In the genomic region with DNA sequence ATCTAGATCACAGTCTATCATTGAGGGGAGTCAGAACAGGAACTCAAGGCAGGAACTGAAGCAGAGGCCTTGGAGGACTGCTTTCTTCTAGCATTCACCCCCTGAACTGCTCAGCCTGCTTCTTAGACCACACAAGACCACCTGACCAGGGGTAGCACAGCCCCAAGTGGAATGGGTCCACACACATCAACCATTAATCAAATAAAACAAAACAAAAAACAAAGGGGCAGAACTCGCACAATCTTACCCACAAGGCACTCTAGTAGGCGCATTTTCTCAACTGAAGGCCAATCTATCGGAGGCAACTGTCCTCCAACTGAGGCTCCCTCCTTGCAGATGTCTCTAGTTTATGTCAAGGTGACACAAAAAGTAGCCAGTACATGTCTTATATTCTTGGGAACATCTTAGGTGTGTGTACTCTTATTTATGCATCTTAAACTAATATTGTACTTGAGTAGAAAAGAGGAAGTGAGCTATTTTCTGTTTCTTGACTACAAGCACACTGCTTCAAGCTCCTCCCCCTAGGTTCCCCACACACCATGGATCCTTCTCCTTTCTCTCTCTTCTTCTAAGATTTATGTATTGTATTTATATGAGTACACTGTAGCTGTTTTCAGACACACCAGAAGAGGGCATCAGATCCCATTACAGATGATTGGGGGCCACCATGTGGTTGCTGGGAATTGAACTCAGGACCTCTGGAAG, we compare ENCODE assay signal across 14 mouse cellular contexts.
DNase-seq lines count a peak whose midpoint lies in the region; TF ChIP-seq lines count a peak whose summit lies in the region.
"Had no signal": no experiment of that assay in that cellular context is flagged by ENCODE, and none has a peak within 500 bp of the region (broad histone marks: within the 10 kb centered on the region; RNA-seq: fewer than 3 reads in every experiment).

No protein-coding gene starts in this region.

- H3K27ac ChIP-seq in liver, adult 2 months (replicated peaks; ENCODE audit: insufficient read depth, low read depth, low read length), result peak overlapping the region; percentile 21; the same call in 1 of the 2 replicates
- H3K27ac ChIP-seq in brown adipose tissue, adult 24 weeks (replicated peaks; ENCODE audit: low read depth, low read length), result 0 out of 2 replicates have a peak overlapping the region, but pooled peaks have one; percentile 27
- H3K27ac ChIP-seq in macrophage, result peak overlapping the region; percentile 92
- H3K27ac ChIP-seq in left cerebral cortex, adult 2 months, result no peak overlapping the region

- H3K9ac ChIP-seq in liver, adult 2 months (ENCODE audit: low read depth, low read length), result no peak overlapping the region

- no peak for TF ChIP-seq POLR2A in liver, adult 2 months (IDR thresholded peaks at IDR 0.05; ENCODE audit: extremely low read depth, insufficient read depth, low read length)

- DNase-seq in liver, adult 2 months (ENCODE audit: extremely low read depth, low read depth, low spot score), result no peak
- DNase-seq in liver, result no peak
- peak; percentile 56 to 67 for DNase-seq in B cell, adult 2 months
- DNase-seq in left cerebral cortex, adult 11 months (ENCODE audit: low spot score), result no peak
- DNase-seq in adrenal gland, postnatal 25 days, result no peak
- DNase-seq in left cerebral cortex, adult 2 months (ENCODE audit: extremely low spot score in 1 of 2, low spot score in 2 of 2), result no peak
- DNase-seq: adrenal gland, postnatal 10 days; cerebellum, adult 11-12 months; embryo, embryonic 11 days; heart, postnatal 10 days; kidney, postnatal 14 days had no signal

- intact Hi-C loops in left cerebral cortex, adult 2 months (cut with DNase I), result no loop called here

- no peaks in the 10 kb centered on the region for H3K36me3 ChIP-seq in liver, adult 2 months (ENCODE audit: control insufficient read depth, insufficient read depth, low read length)
- H3K36me3 ChIP-seq in macrophage (ENCODE audit: inconsistent target), result no peaks in the 10 kb centered on the region

- no peaks in the 10 kb centered on the region for H3K27me3 ChIP-seq in liver, adult 2 months (ENCODE audit: control insufficient read depth, insufficient read depth, low read length)

- WGBS in liver, adult 2 months, result 98% methylated on average over 3 of the region's 3 CpGs
- 95% methylated on average over 3 of the region's 3 CpGs for WGBS in macrophage (ENCODE audit: missing documents)

- no peak for TF ChIP-seq CTCF in liver, adult 2 months (IDR thresholded peaks at IDR 0.05; ENCODE audit: low read depth, low read length)
- TF ChIP-seq CTCF in left cerebral cortex, adult 2 months (IDR thresholded peaks at IDR 0.05), result no peak; the same call in 1 of the 2 replicates

- no peaks in the 10 kb centered on the region for H3K4me1 ChIP-seq in liver, adult 2 months (ENCODE audit: control insufficient read depth, insufficient read depth, low read length)
- peaks cover 2% of the 10 kb centered on the region; the same call in 1 of the 2 replicates for H3K4me1 ChIP-seq in brown adipose tissue, adult 24 weeks (ENCODE audit: control insufficient read depth, insufficient read depth, insufficient read length, low read length)

- H3K79me2 ChIP-seq in liver, adult 2 months (ENCODE audit: control insufficient read depth, insufficient read depth, low read length), result 0 out of 2 replicates have a peak, but pooled peaks cover 2% of the 10 kb centered on the region
- peaks cover 66% of the 10 kb centered on the region; the same call in 1 of the 2 replicates for H3K79me2 ChIP-seq in macrophage (ENCODE audit: inconsistent target)

- no peak overlapping the region for H3K4me3 ChIP-seq in liver, adult 2 months (ENCODE audit: insufficient read depth, low read depth, low read length)
- no peak overlapping the region for H3K4me3 ChIP-seq in brown adipose tissue, adult 24 weeks (ENCODE audit: insufficient read depth, low read depth, low read length)
- no peak overlapping the region for H3K4me3 ChIP-seq in macrophage (ENCODE audit: inconsistent target)
- no peak overlapping the region for H3K4me3 ChIP-seq in left cerebral cortex, adult 2 months
- H3K4me3 ChIP-seq: erythroblast, embryonic 14.5 days had no signal

Comparison
In these comparisons a context has a peak if more than half of its experiments do, and no peak if none do; other contexts are left out.
1. DNase-seq: peak in B cell, adult 2 months (2 of 2); none in liver, adult 2 months (single experiment), liver (single experiment), left cerebral cortex, adult 11 months (single experiment), adrenal gland, postnatal 25 days (single experiment) and left cerebral cortex, adult 2 months (0 of 2).